Mouse (Mus musculus) CH12.LX (cell line): ENCODE results near the gene Agmat. TPM values are rescaled to one million over a fixed set of nuclear protein-coding genes. Genes with fewer than 3 reads are reported as not detected.

Source experiments
- DNase-seq: peaks from one replicate; pipeline ENCODE4 v3.0.0-alpha.2; 2013; ENCODE audit errors: extremely low read depth
- H3K27ac ChIP-seq: 2 replicates; pipeline ENCODE4 v1.5.1; 2012; ENCODE audit warnings: low read depth, mild to moderate bottlenecking, control low read depth, moderate library complexity; ENCODE audit not compliant: insufficient read depth
- H3K27me3 ChIP-seq: replicated peaks from 2 replicates; pipeline ENCODE3; 2012; ENCODE audit warnings: inconsistent platforms
- H3K36me3 ChIP-seq, 2 experiments: replicated peaks in 1 of 2; 2 replicates each; pipeline versions ENCODE3 to v1.6.1; 2012; ENCODE audit warnings: inconsistent platforms in 1 of 2, low read length in 1 of 2, mild to moderate bottlenecking in 1 of 2, mixed read lengths in 1 of 2, moderate library complexity in 1 of 2; ENCODE audit not compliant: control insufficient read depth in 1 of 2, insufficient read depth in 1 of 2
- H3K4me1 ChIP-seq, 2 experiments: 2 replicates each; pipeline ENCODE4 v1.6.1; 2012; ENCODE audit warnings: inconsistent platforms in 1 of 2, moderate library complexity in 1 of 2; ENCODE audit not compliant: insufficient read depth in 2 of 2, control insufficient read depth in 1 of 2
- H3K4me2 ChIP-seq: 2 replicates; pipeline ENCODE4 v1.6.1; 2012; ENCODE audit warnings: low read depth, mild to moderate bottlenecking, control low read depth; ENCODE audit not compliant: poor library complexity, insufficient read depth, severe bottlenecking
- H3K4me3 ChIP-seq, 3 experiments: fragments of 150-350 bp in 1 of 3; sonication (generic) in 1 of 3; replicated peaks in 1 of 3; 2 replicates each; pipeline versions ENCODE3 to v1.5.1; 2011 to 2012; ENCODE audit warnings: low read depth in 2 of 3, low read length in 2 of 3, mild to moderate bottlenecking in 2 of 3, moderate library complexity in 2 of 3, control low read depth in 1 of 3, improper control_type of control experiment in 1 of 3, inconsistent platforms in 1 of 3, mixed read lengths in 1 of 3; ENCODE audit not compliant: poor library complexity in 1 of 3
- H3K79me2 ChIP-seq: replicated peaks from 2 replicates; pipeline ENCODE4 v1.6.1; 2012; ENCODE audit warnings: mild to moderate bottlenecking, moderate library complexity; ENCODE audit not compliant: control insufficient read depth, poor library complexity, insufficient read depth, severe bottlenecking; ENCODE audit errors: extremely low read depth
- H3K9ac ChIP-seq: 2 replicates; pipeline ENCODE4 v1.6.1; 2012; ENCODE audit warnings: low read depth, mild to moderate bottlenecking, control low read depth, moderate library complexity; ENCODE audit not compliant: insufficient read depth
- H3K9me3 ChIP-seq: replicated peaks from 2 replicates; pipeline ENCODE3; 2012; ENCODE audit warnings: low read length, inconsistent platforms, mixed read lengths
- CHD1 ChIP-seq: IDR thresholded peaks from 2 replicates; pipeline ENCODE4 v1.6.1; 2012; ENCODE audit warnings: low read depth, low read length, improper control_type of control experiment, inconsistent platforms
- CHD2 ChIP-seq: IDR thresholded peaks from 2 replicates; pipeline ENCODE4 v1.6.1; 2011; ENCODE audit warnings: low read length, improper control_type of control experiment
- E2F4 ChIP-seq: IDR thresholded peaks from 2 replicates; pipeline ENCODE4 v1.6.1; 2011; ENCODE audit warnings: low read depth, low read length, improper control_type of control experiment; ENCODE audit not compliant: insufficient replicate concordance
- ETS1 ChIP-seq: conservative IDR thresholded peaks from 2 replicates; pipeline ENCODE4 v1.6.1; 2012; ENCODE audit warnings: low read depth, mild to moderate bottlenecking, inconsistent platforms, low read length, improper control_type of control experiment, moderate library complexity
- MEF2A ChIP-seq: IDR thresholded peaks from 2 replicates; pipeline ENCODE4 v1.6.1; 2014; ENCODE audit warnings: low read depth, mild to moderate bottlenecking, inconsistent platforms, low read length, improper control_type of control experiment, borderline replicate concordance
- PAX5 ChIP-seq: IDR thresholded peaks from 2 replicates; pipeline ENCODE4 v1.6.1; 2012; ENCODE audit warnings: low read length, inconsistent platforms, mixed read lengths
- RCOR1 ChIP-seq: conservative IDR thresholded peaks from 2 replicates; pipeline ENCODE4 v1.6.1; 2012; ENCODE audit warnings: low read depth, mild to moderate bottlenecking, inconsistent platforms, low read length, improper control_type of control experiment
- SIN3A ChIP-seq: IDR thresholded peaks from 2 replicates; pipeline ENCODE4 v1.6.1; 2012; ENCODE audit warnings: low read length, improper control_type of control experiment, inconsistent platforms
- ZC3H11A ChIP-seq: IDR thresholded peaks from 2 replicates; pipeline ENCODE4 v1.6.1; 2012; ENCODE audit warnings: low read depth, mild to moderate bottlenecking, inconsistent platforms, low read length, improper control_type of control experiment
- dilution Hi-C: fragments of 300-500 bp; cut with MboI; formaldehyde crosslinking; loops from 2 replicates; pipeline ENCODE4 v1.14.3; 2020; ENCODE audit warnings: low sequenced_read_pairs; ENCODE audit not compliant: extremely low pct_unique_long_range_greater_than_20kb, extremely low pct_ligation_motif_present
- in situ Hi-C: fragments of 300-500 bp; cut with MboI; formaldehyde crosslinking; loops from 3 replicates; pipeline ENCODE4 v1.14.3; 2019; ENCODE audit warnings: low sequenced_read_pairs, low pct_ligation_motif_present, low pct_unique_long_range_greater_than_20kb, mixed read lengths
- polyA plus RNA-seq: library from polyadenylated mRNA; unstranded; fragments of >175 nt; gene quantifications from 2 replicates; pipeline ENCODE4 v1.2.1, GENCODE M21; 2012; ENCODE audit warnings: low read depth; ENCODE audit not compliant: insufficient read length
- total RNA-seq, 2 experiments: library from RNA; depleted of rRNA; stranded (reverse); fragments of 300-350 nt in 1 of 2; fragments of >200 nt in 1 of 2; gene quantifications; 2 replicates each; pipeline ENCODE4 v1.2.3; 2012 to 2014

The Agmat gene
- total and polyA plus RNA-seq, 3 experiments: not detected

GRCm38 (mm10) chr4:141713598-141714142 lies 32.8 kb upstream of the Agmat start:
- no peaks in the 10 kb centered on the region for H3K9me3 ChIP-seq
- dilution Hi-C loops: no loop called here
- H3K36me3 ChIP-seq: peaks cover 32 to 79% of the 10 kb centered on the region in 2 experiments
- no peak overlapping the region for H3K9ac ChIP-seq
- H3K27me3 ChIP-seq: no peaks in the 10 kb centered on the region
- no peak overlapping the region for H3K4me3 ChIP-seq
- TF ChIP-seq SIN3A (no peak), CHD2 (no peak), PAX5 (no peak), ZC3H11A (no peak), MEF2A (no peak), RCOR1 (no peak), CHD1 (no peak)
- TF ChIP-seq, all 38 proteins: peak for 0
- peaks cover 20 to 64% of the 10 kb centered on the region in 2 experiments for H3K4me1 ChIP-seq
- in situ Hi-C loops: no loop called here
- H3K27ac ChIP-seq: 0 out of 2 replicates have a peak overlapping the region, but pooled peaks have one; percentile 30
- peak; percentile 40 for DNase-seq
- H3K79me2 ChIP-seq: peaks cover 45% of the 10 kb centered on the region
- no peak overlapping the region for H3K4me2 ChIP-seq

GRCm38 (mm10) chr4:141715027-141715426 lies 31.4 kb upstream of the Agmat start:
- Histone ChIP-seq H3K9me3 (peaks cover 1% of the 10 kb centered on the region), H3K79me2 (peaks cover 52% of the 10 kb centered on the region), H3K4me2 (no peak overlapping the region), H3K27me3 (no peaks in the 10 kb centered on the region), H3K36me3 (peaks cover 22 to 71% of the 10 kb centered on the region in 2 experiments), H3K9ac (no peak overlapping the region), H3K4me1 (peaks cover 20 to 76% of the 10 kb centered on the region in 2 experiments), H3K4me3 (no peak overlapping the region), H3K27ac (0 out of 2 replicates have a peak overlapping the region, but pooled peaks have one; percentile 3)
- in situ Hi-C loops: no loop called here
- dilution Hi-C loops: no loop called here
- DNase-seq: no peak
- TF ChIP-seq ETS1 (no peak), RCOR1 (no peak)

GRCm38 (mm10) chr4:141717633-141718032 lies 28.8 kb upstream of the Agmat start:
- no peak for TF ChIP-seq ZC3H11A
- no peak for TF ChIP-seq E2F4
- TF ChIP-seq CHD2: no peak
- Histone ChIP-seq H3K4me3 (no peak overlapping the region), H3K27me3 (no peaks in the 10 kb centered on the region), H3K4me2 (no peak overlapping the region), H3K9ac (no peak overlapping the region), H3K9me3 (peaks cover 11% of the 10 kb centered on the region), H3K36me3 (peaks cover 13 to 65% of the 10 kb centered on the region in 2 experiments), H3K4me1 (peaks cover 20 to 85% of the 10 kb centered on the region in 2 experiments), H3K27ac (no peak overlapping the region), H3K79me2 (peaks cover 74% of the 10 kb centered on the region)
- DNase-seq: no peak
- in situ Hi-C loops (no loop called here), dilution Hi-C loops (no loop called here)
